Mouse (Mus musculus): ENCODE measurements around the gene Htr5b. TPM values are rescaled to one million over a fixed set of nuclear protein-coding genes. Genes with fewer than 3 reads are reported as not detected.

Gene Htr5b
- polyA plus RNA-seq (2015; fragmentation: Nextera tagmentation; extraction: Ambion mirVana) = 0.09 TPM in 1 of 2 replicates, not detected in the other

DNA sequence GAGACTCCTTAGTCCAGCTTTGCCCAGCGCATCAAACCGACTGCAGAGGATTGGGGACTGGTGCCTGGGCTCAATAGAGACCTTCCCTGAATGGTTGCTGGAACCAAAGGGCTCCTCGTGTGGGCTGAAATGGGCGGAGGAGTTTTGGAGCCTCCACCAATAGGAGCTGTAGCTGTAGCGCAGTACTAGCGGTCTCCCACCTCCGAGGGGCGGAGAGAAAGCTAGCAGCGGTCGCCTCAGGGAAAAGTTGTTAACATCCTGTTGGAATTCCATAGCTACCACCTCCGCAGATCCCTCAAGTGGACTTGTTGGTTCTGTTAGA, at the start of gene Htr5b:
Htr5b (minus strand) TSS at position 67 of the 322 bp plus-strand sequence.
- Histone ChIP-seq H3K4me2 (peak within 1 kb of the TSS; percentile 64), H3K4me1 (peaks cover 15% of the 10 kb centered on the region), H3K27me3 (peaks cover 28% of the 10 kb centered on the region), H3K36me3 (ENCODE audit: poor library complexity, severe bottlenecking) (no peaks in the 10 kb centered on the region), H3K27ac (no peak within 1 kb of the TSS), H3K9me3 (replicated peaks) (no peaks in the 10 kb centered on the region), H3K9ac (peak within 1 kb of the TSS; percentile 12; the same call in 1 of the 2 replicates), H3K4me3 (peak within 1 kb of the TSS; percentile 36)
- ATAC-seq = peak; percentile 94
- 6% methylated on average over 11 of the region's 11 CpGs for WGBS

GRCm38 (mm10) chr1:121577491-121577890, 49.2 kb upstream of the Htr5b start:
- Histone ChIP-seq H3K9ac (no peak overlapping the region), H3K36me3 (ENCODE audit: poor library complexity, severe bottlenecking) (no peaks in the 10 kb centered on the region), H3K4me1 (no peaks in the 10 kb centered on the region), H3K9me3 (replicated peaks) (no peaks in the 10 kb centered on the region), H3K27ac (no peak overlapping the region), H3K4me2 (no peak overlapping the region), H3K4me3 (no peak overlapping the region), H3K27me3 (no peaks in the 10 kb centered on the region)
- WGBS = 19% methylated on average over 1 of the region's 1 CpGs
- ATAC-seq = no peak

DNA sequence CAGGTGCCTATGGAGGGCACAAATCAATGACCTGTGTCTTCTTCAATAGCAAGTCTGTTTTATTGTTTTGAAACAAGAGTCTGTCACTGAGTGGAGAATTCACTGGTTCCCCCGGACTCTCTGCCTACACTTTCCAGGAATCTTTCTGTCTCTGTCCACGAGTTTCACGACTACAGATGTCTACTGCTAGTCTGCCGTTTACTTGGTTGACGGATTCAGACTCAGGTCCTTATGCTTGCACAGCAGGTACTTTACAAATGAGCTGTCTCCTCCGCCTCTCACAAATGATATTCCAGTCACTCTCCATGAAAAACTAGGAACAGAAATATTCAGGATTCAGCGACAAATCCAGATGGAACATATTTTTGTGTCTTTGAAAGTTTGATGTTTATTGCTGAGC, 42.3 kb upstream of the Htr5b start:
- Histone ChIP-seq H3K36me3 (ENCODE audit: poor library complexity, severe bottlenecking) (peaks cover 2% of the 10 kb centered on the region; the same call in 1 of the 2 replicates), H3K4me2 (no peak overlapping the region), H3K4me1 (peaks cover 8% of the 10 kb centered on the region), H3K9me3 (replicated peaks) (no peaks in the 10 kb centered on the region), H3K4me3 (no peak overlapping the region), H3K27ac (no peak overlapping the region), H3K27me3 (no peaks in the 10 kb centered on the region), H3K9ac (no peak overlapping the region)
- 90% methylated on average over 7 of the region's 7 CpGs for WGBS
- no peak for ATAC-seq

DNA sequence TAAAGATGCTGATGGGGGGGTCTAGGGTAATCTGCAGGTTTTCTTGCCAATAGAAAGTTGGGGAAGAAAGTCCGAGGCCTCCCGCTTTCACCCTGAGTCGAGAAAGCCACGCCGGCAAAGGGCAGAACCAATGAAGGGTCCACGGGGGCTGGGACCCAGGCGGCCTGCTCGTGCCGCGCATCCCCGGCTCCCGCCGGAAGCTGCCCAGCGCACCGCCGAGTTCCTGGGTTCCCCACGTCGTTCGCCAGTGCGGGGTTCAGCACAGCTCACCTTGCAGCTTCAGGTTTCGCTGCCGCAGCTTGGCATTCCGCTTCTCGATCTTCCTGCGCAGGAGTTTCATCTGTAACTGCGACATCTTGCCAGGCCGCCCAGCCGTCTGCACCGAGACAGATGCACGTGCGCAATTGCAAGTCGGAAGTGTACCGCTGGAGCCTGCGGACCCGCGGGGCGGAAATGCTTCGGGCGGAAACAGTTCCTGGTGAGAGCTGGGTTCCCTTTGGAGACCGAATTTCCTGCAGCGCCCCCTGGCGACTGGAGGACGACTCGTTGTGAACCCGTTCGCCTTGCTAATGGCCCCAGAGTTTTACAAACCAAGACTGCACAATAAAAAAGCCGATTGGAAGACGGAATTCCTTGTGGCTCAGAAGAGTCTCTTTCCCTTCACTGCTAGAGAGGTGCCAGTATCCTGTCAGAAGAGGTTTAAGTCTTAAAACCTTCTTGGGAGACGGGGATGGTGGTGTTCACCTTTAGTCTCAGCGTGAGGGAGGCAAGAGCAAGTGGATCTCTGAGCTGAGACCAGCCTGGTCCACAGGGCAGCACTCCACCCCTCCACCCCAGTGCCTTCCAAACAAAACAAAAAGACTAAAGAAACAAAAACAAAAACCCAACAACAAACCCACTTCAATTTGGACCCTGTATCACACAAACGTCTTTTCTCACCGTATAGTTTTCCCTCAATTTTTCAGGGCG, 39.5 kb upstream of the Htr5b start, which contains the start of gene Ddx18:
Ddx18 (minus strand) TSS at position 469 of the 969 bp plus-strand sequence.
- H3K4me1 ChIP-seq = peaks cover 8% of the 10 kb centered on the region
- peak; percentile 99 for ATAC-seq
- H3K27ac ChIP-seq = peak within 1 kb of the TSS; percentile 48
- H3K9me3 ChIP-seq (replicated peaks) = no peaks in the 10 kb centered on the region
- WGBS = 6% methylated on average over 53 of the region's 53 CpGs
- H3K4me3 ChIP-seq = peak within 1 kb of the TSS; percentile 80
- peak within 1 kb of the TSS; percentile 80 for H3K4me2 ChIP-seq
- no peaks in the 10 kb centered on the region for H3K27me3 ChIP-seq
- peak within 1 kb of the TSS; percentile 77 for H3K9ac ChIP-seq
- peaks cover 27% of the 10 kb centered on the region for H3K36me3 ChIP-seq (ENCODE audit: poor library complexity, severe bottlenecking)

- Histone ChIP-seq H3K4me3 (no peak overlapping the region), H3K4me2 (no peak overlapping the region), H3K27me3 (no peaks in the 10 kb centered on the region), H3K9ac (no peak overlapping the region), H3K9me3 (replicated peaks) (no peaks in the 10 kb centered on the region), H3K36me3 (ENCODE audit: poor library complexity, severe bottlenecking) (peaks cover 96% of the 10 kb centered on the region), H3K4me1 (no peaks in the 10 kb centered on the region), H3K27ac (no peak overlapping the region)
- no peak for ATAC-seq
- WGBS = 93% methylated on average over 5 of the region's 5 CpGs
Measured at GRCm38 (mm10) chr1:121557861-121558260, 29.6 kb upstream of the Htr5b start.

DNA sequence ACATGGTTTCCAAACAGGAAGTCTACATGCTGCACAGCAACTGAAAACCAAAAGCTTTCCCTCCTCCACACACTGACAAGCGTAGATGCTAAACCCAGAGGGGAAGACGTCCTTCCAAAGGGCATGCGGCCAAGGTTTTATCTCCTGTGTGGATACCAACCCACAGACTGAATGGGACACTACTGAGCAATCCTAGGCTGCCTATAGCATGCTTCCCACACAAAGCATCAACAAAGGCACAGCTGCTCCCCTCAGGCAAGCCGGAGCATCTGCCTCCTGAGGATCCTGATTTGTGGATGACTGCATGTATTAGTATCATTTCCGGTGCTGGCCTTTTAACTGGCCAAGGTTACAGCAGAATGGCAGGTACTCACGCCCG, 23.2 kb upstream of the Htr5b start:
- Histone ChIP-seq H3K27me3 (no peaks in the 10 kb centered on the region), H3K4me2 (no peak overlapping the region), H3K4me3 (no peak overlapping the region), H3K27ac (no peak overlapping the region), H3K4me1 (no peaks in the 10 kb centered on the region), H3K9me3 (replicated peaks) (no peaks in the 10 kb centered on the region; the same call in 1 of the 2 replicates), H3K36me3 (ENCODE audit: poor library complexity, severe bottlenecking) (peaks cover 73% of the 10 kb centered on the region), H3K9ac (no peak overlapping the region)
- WGBS = 83% methylated on average over 7 of the region's 7 CpGs
- ATAC-seq = no peak

DNA sequence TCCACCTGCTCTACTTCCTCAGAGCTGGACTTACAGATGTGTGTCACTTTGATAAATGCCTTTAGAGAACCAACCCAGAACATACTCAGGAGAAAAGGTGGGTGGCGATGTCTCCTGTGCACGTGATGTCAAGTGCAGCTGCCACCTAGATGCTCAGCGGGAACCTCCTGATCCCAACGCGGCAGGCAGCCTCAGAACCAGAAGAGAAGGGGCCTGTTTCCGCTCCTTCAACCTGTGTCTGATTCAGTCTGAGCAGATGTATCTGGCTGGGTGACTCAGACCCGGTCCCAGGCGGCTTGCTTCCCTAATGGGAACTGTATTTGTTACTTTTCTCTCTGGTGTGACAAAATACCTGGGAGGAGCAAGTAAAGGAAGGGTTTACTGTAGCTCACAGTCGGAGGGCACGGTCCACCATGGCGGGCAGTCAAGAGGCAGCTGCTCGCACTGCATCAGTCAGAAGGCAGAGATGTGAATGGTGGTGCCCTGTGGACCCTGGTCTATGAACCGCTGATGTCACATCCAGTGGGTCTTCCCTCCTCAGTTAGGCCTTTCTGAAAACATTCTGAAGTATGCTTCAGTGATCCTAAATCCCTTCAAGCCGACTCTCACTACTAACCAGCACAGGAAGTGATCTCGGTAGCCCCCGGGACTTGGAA, 22.7 kb upstream of the Htr5b start:
- no peak for ATAC-seq
- Histone ChIP-seq H3K4me2 (no peak overlapping the region), H3K36me3 (ENCODE audit: poor library complexity, severe bottlenecking) (peaks cover 68% of the 10 kb centered on the region), H3K4me1 (no peaks in the 10 kb centered on the region), H3K27ac (no peak overlapping the region), H3K4me3 (no peak overlapping the region), H3K9ac (no peak overlapping the region), H3K27me3 (no peaks in the 10 kb centered on the region), H3K9me3 (replicated peaks) (no peaks in the 10 kb centered on the region; the same call in 1 of the 2 replicates)
- 88% methylated on average over 16 of the region's 16 CpGs for WGBS

DNA sequence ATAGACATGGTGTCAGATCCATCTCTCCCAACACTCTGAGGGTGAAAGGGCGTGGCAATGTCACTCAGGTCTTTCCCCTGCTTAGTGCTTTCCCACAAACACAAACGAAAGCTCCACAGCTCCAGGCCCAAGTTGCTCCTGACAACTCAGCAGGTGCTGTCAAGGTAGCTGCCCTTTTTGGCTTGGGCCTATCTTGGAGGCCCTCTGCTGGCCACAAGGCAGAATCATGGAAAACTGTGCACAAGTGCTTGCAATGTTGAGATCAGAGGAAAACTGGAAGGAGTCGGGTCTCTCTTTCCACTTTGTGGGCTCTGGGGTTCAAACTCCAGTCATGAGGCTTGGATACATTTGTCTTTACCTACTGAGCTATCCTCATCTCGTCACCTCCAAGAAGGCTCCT, 21.2 kb upstream of the Htr5b start:
- H3K27ac ChIP-seq = no peak overlapping the region

GRCm38 (mm10) chr1:121548667-121549066, 20.4 kb upstream of the Htr5b start:
- Histone ChIP-seq H3K36me3 (ENCODE audit: poor library complexity, severe bottlenecking) (peaks cover 48% of the 10 kb centered on the region), H3K4me3 (no peak overlapping the region), H3K9ac (no peak overlapping the region), H3K4me1 (no peaks in the 10 kb centered on the region), H3K27me3 (no peaks in the 10 kb centered on the region), H3K27ac (no peak overlapping the region), H3K4me2 (no peak overlapping the region), H3K9me3 (replicated peaks) (no peaks in the 10 kb centered on the region; the same call in 1 of the 2 replicates)
- WGBS = 91% methylated on average over 4 of the region's 4 CpGs
- ATAC-seq = no peak

More for the DNA sequence above, 21.2 kb upstream of the Htr5b start:
- Histone ChIP-seq H3K9ac (no peak overlapping the region), H3K4me3 (no peak overlapping the region), H3K9me3 (replicated peaks) (no peaks in the 10 kb centered on the region; the same call in 1 of the 2 replicates), H3K27me3 (no peaks in the 10 kb centered on the region), H3K4me1 (no peaks in the 10 kb centered on the region), H3K4me2 (no peak overlapping the region), H3K36me3 (ENCODE audit: poor library complexity, severe bottlenecking) (peaks cover 53% of the 10 kb centered on the region)
- no peak for ATAC-seq
- 67% methylated on average over 4 of the region's 4 CpGs for WGBS

DNA sequence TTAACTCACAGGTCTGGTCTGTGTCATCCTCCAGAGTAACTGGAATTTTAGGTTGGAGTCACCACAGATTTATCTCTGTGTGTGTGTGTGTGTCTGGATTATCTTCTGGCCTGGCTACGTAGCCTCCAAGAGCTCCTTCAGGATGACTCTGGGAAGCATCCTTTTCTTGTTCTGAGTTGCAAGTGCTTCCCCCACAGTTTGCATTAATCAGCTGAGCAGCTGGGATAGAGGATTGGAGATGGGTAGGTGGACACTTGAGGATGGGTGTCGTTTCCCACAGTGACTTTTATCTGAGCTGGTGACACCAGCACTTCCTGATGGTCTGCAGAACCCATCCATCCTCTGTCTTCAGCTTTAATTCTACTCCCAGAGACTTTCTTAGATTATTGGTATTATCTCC, 18.6 kb upstream of the Htr5b start:
- ATAC-seq = no peak
- 94% methylated on average over 2 of the region's 2 CpGs for WGBS

DNA sequence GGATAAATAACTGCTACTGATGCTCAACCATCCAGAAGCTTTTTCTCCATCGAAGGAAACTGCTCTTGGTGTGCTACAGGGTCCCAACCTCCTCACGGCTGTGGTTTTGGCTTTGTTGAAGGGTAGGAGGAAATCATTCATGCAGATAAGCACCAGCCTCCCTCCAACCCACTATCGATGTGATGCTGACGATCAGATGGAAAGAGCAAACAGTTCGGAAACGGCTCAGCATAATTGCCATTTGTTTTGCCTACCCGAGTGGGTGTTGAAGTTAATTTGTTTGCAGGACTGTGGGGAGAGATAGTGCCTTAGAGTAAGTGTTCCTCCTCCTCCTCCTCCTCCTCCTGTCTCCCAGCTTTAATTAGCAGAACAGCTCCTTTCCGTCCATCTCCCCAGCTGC, 12.1 kb upstream of the Htr5b start:
- Histone ChIP-seq H3K4me1 (no peaks in the 10 kb centered on the region), H3K27me3 (no peaks in the 10 kb centered on the region), H3K27ac (no peak overlapping the region), H3K4me3 (no peak overlapping the region), H3K4me2 (no peak overlapping the region), H3K9ac (no peak overlapping the region), H3K9me3 (replicated peaks) (no peaks in the 10 kb centered on the region), H3K36me3 (ENCODE audit: poor library complexity, severe bottlenecking) (no peaks in the 10 kb centered on the region)
- 66% methylated on average over 8 of the region's 8 CpGs for WGBS
- ATAC-seq = no peak

More for the DNA sequence above, 18.6 kb upstream of the Htr5b start:
- H3K4me2 ChIP-seq = no peak overlapping the region
- H3K36me3 ChIP-seq (ENCODE audit: poor library complexity, severe bottlenecking) = peaks cover 29% of the 10 kb centered on the region
- H3K4me1 ChIP-seq = no peaks in the 10 kb centered on the region
- no peak overlapping the region for H3K9ac ChIP-seq
- H3K4me3 ChIP-seq = no peak overlapping the region
- no peak overlapping the region for H3K27ac ChIP-seq
- H3K27me3 ChIP-seq = no peaks in the 10 kb centered on the region
- H3K9me3 ChIP-seq (replicated peaks) = no peaks in the 10 kb centered on the region; the same call in 1 of the 2 replicates

- WGBS = 75% methylated on average over 7 of the region's 7 CpGs
- Histone ChIP-seq H3K27ac (no peak overlapping the region), H3K4me3 (no peak overlapping the region), H3K4me2 (no peak overlapping the region), H3K9me3 (replicated peaks) (no peaks in the 10 kb centered on the region), H3K4me1 (peaks cover 15% of the 10 kb centered on the region), H3K9ac (no peak overlapping the region), H3K27me3 (peaks cover 25% of the 10 kb centered on the region), H3K36me3 (ENCODE audit: poor library complexity, severe bottlenecking) (no peaks in the 10 kb centered on the region)
- no peak for ATAC-seq
Measured at GRCm38 (mm10) chr1:121531439-121531838, 3.2 kb upstream of the Htr5b start.

Measured in forebrain, embryonic 13.5 days (tissue).